Mouse (Mus musculus): ENCODE results near the gene Pfn1.
A peak's percentile ranks its signal among the peaks of the same experiment; 100 is the strongest.

Pfn1 gene

GRCm38 (mm10) chr11:70654198-70654922, at the start of gene Pfn1:
TSS of gene Pfn1 (minus strand) at chr11:70654644.
- peak; percentile 95 for DNase-seq (ENCODE audit: low read depth)

DNA sequence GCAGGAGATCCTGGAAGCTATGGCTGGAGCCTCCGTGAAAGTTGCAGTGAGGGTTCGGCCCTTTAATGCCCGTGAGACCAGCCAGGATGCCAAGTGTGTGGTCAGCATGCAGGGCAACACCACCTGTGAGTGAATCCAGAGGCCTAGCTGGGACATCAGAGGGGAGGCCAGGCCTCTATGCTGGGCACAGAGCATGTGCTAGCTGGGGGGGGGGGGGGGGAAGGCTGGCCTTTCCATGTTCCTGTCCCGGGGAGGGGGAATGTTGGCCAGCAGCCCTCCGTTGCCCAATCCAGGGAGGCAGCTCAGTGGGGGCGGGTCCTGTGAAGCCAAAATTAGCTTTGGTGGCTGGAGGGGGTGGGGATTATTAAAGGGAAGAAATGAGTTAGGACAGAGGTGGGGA, 48.3 kb upstream of the Pfn1 start:
- no peak for DNase-seq (ENCODE audit: low read depth)

DNA sequence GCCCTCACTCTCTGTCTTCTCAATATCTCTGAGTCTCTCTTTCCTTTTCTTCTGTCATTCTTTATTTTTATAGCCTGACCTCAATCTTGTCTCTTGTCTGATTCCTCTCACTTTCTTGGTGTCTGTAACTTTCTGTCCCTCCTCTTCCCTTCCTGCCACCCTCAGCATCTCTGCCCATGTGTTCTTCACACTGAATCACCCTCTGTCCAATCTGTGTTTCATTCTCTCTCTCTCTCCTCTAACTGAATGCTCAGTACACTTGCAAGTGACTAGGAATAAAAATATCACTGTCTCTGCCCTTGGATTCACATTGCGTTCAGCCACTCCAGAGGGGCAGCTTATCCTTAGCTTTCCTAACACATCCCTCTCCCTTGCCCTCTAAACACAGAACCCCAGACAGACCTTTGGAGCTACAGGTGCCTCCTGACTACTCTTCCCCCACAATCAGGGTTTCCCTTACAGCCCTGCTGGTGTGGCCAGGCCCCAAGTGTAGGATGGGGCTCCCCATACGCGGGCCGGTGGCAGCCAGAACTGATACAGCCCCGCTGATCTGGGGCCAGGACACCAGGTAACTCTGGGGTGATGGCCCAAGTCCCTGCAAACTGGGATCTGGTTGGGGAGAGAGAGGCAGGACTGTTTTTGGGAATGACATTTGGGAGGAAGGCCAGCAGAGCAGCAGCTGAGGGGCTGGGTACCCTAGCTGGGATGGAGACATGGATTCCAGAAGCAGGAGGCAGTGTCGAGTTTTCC, 47.7 kb upstream of the Pfn1 start:
- DNase-seq (ENCODE audit: low read depth): no peak

GRCm38 (mm10) chr11:70701221-70701955, 46.9 kb upstream of the Pfn1 start:
- no peak for DNase-seq (ENCODE audit: low read depth)

GRCm38 (mm10) chr11:70700613-70701012, 46.2 kb upstream of the Pfn1 start:
- peak; percentile 72 for DNase-seq (ENCODE audit: low read depth)

DNA sequence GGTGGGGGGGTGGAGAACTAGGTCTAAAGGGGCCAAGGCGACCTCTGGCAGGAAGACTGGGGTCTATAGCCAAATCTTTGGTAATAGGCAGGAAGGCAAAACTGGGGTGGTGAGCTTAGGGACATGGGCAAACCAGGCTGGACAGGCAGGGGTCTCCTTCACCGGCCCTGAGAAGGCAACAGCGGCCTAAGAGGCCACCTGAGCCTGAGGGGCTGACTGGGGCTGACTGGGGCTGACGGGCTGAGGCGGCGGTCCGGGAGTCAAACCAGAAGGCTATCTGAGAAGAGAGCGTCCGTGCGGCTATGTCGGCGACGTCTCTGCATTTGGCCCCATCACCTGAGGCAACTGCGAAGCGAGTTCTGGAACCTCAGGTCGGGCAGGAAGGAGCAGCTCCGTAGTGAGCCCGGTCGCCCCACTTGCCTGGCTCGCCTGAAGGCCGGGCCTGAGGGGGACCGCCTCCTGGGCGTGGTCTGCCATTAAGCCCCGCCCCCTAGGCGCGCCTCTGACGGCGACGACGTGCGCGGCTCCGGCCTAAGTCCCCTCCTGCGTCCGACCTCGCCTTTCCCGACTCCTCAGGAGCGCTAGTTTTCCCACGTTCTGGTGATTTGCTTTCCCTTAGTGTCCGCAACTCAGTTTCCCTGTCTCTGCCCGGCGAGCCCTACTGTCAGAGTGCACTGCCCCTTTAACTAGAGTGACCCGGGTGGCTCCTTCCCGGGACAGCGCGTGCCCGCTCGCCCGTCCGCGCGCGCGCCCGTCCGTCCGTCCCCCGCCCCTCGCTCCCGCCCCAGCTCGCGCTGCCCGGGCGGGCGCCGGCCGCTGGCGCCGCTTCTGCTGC, 45.5 kb upstream of the Pfn1 start, which contains the start of the genes Inca1 and Kif1c:
Gene Inca1 (minus strand): TSS at position 434 of the 835 bp plus-strand sequence.
Gene Kif1c (plus strand): TSS at position 827 of the 835 bp plus-strand sequence.
- DNase-seq (ENCODE audit: low read depth): peak; percentile 95

GRCm38 (mm10) chr11:70699051-70699450, 44.6 kb upstream of the Pfn1 start:
- DNase-seq (ENCODE audit: low read depth): no peak

GRCm38 (mm10) chr11:70697376-70697775, 42.9 kb upstream of the Pfn1 start:
- peak; percentile 59 for DNase-seq (ENCODE audit: low read depth)

DNA sequence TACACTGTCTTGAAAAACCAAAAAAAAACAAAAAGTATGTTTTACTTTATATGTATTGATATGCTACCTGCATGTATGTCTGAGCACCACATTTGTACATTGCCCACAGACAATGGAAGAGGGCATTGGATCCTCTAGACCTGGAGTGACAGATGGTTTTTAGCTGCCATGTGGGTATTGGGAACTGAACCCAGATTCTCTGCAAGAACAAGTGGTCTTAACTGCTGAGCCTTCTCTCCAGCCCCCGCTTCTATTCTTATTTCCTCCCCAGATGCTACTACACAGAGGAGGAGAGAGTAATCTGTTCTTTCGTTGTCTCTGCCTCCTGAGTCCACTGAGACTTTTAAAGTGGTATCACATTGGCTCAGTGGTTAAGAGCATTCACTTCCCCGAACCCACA, 39.1 kb upstream of the Pfn1 start:
- no peak for DNase-seq (ENCODE audit: low read depth)

DNA sequence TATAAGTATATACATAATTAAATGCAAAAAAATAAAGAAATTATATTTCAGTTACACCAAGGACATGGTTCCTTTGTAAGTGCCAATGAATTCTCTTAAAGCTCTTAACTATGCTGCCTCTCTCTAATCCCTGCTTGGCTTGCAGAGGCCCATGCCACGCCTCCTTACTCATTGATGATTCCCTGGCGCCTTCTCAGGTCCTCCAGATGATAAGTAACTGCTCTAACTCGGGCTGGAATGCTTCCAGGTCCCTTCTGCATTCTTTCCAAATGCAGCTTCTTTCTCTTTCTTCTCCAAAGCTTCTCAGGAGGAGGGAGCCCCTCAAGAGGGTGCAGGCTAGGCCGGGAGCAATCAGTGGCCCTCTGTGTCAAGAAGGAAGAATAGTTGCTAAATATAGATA, 35.1 kb upstream of the Pfn1 start:
- DNase-seq (ENCODE audit: low read depth): no peak

DNA sequence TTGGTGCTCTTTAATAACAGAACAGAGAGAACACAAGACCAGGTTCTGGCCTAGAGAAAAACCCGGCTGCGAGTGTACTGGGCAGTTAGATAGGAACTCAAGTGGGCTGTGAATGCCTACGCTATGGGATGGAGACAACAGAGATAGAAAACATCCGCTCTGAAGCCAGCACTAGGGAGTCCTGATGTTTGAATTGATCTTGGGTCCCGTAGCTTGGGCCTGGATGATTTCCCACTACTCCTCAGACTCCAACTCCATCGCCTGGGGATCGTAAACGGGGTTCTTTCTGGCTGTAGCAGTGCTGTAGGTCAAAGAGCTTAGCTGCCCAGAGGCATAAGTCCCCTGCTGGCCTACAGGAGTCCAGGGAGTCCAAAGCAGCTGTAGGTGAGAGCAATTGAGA, 33.9 kb upstream of the Pfn1 start:
- DNase-seq (ENCODE audit: low read depth): no peak

DNA sequence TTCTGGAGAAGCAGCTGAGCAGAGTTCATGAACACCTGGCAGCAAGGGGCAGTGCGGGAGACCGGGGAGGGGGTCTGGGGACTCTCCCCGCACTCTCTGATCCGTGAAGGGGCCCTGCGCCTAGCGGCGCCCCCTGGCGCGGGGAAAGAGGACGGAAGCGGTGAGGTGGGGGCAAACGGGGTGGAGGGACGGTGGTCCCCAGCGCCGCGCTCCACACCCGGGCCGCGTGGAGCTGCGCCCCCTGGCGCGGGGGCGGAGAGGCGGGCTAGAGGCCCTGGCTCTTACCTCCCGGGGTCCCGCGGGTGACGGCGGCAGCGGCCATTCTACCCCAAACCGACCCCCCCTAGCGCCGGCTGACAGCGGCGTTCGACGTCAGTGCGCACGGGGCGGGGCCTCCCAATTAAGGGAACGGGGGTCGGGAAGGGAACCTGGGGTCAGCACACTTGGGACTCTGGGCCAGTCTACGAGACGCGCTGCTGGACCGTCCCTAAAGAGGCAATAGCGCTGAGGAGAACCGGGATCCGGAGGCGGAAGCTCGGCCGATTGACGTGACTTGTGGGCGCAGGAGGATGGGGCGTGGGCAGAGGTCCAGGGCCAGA, 33.3 kb upstream of the Pfn1 start, which contains the start of gene Camta2:
Gene Camta2 (minus strand): TSS at position 505 of the 599 bp plus-strand sequence.
- peak; percentile 87 for DNase-seq (ENCODE audit: low read depth)

DNA sequence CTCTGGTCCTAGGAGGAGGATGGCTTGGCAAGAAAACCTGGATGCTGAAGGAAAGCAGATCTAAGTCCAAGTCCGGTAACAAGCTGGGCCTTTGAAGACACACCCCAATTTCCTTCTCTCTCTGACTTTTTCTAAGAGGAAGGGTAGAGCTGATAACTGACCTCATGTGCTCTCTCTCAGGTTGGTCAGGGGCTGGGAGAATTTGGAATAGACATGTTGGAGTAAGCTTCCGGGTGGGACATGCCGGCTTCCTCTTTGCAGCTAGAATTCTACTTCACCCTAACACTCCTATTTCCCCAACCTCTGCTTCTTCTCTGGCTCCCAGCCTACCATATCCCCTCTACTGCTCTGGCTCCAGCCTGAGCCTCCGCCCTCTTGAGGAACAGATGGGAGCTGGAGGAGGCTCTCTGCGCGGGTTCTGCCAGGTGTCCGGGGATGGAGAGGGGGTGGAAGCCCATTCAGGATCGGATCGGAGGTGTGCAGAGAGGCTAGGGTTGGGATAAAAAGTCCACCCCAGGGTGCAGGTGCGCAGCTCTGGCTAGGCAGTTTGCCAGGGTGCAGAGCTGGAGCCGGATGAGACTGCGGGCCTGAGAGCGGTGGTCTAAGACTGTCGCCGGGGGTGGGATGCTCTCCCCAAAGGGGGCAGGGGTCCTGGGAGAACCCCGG, 32.6 kb upstream of the Pfn1 start:
- DNase-seq (ENCODE audit: low read depth): no peak

DNA sequence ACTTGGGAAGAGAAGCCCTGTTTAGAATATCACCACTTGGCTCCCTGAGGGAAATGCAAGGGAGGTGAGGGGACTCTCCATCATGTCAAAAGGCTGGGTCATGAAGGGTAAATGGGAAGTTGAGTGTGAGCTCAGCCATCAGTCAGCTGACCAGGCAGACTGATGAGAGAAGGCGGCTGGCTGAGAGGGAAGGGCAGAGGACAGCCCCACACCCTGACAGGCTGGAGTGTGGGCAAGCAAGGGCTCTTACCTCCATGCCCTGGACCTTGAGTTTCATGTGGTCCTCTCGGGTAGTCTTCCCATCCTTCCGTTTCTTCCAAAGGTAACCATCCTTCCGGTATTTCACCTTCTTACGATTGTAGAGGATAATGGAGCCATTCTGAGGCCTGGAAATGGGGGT, 29.2 kb upstream of the Pfn1 start:
- no peak for DNase-seq (ENCODE audit: low read depth)

DNA sequence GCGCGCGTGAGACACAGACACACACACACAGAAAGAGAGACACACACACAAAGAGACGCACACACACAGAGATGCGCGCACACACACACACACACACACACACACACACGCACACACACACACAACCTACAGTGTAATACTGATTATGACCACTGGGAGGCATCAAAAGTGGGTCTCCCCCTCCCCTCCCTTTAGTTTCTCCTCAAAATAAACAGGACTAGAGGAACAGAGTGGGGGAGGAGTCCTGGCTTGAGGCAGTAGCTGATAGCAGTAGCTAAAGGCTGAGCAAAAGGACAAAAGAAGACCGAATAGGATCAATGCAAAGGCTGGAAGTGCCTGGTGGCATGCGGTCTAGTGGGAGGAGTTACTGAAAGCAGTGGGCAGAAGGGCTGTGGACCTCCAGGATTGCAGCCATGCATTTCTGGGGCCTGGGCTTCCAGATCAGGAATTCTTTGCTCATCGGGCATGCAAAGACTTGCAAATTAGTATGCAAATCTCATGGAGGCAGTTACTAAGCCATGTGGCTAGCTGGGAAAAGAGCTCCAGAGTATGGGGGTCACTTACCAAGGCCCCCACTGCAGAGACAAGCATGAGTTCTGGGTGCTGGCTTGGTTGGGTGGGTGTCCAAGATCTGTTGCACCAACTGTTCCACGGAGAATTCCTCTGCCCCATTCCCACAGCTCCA, 27.6 kb upstream of the Pfn1 start:
- DNase-seq (ENCODE audit: low read depth): peak; percentile 81

DNA sequence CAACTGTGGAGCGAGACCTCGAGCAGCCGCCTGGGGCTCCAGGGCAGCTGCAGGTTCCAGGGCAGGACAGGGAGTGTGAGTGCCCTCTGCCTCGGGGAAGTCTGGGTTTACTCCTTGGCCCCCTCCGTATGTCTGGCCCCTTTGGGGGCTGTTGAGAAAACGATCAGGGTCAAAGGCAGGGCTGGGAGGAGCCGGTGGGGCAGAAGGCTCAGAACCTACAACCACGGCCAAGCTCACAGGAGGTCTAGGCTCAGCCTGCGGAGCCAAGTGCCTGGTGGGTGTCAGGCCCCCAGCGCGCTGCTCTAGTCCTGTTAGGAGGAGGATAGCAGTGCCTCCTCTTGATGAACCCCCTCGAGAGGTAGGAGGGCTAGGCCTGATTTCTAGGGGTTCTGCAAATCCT, 26.7 kb upstream of the Pfn1 start:
- DNase-seq (ENCODE audit: low read depth): no peak

- DNase-seq (ENCODE audit: low read depth): no peak
Measured at GRCm38 (mm10) chr11:70679894-70680293, 25.4 kb upstream of the Pfn1 start.

GRCm38 (mm10) chr11:70679361-70679760, 24.9 kb upstream of the Pfn1 start:
- no peak for DNase-seq (ENCODE audit: low read depth)

- DNase-seq (ENCODE audit: low read depth): no peak
Measured at GRCm38 (mm10) chr11:70678576-70678975, 24.1 kb upstream of the Pfn1 start.

DNA sequence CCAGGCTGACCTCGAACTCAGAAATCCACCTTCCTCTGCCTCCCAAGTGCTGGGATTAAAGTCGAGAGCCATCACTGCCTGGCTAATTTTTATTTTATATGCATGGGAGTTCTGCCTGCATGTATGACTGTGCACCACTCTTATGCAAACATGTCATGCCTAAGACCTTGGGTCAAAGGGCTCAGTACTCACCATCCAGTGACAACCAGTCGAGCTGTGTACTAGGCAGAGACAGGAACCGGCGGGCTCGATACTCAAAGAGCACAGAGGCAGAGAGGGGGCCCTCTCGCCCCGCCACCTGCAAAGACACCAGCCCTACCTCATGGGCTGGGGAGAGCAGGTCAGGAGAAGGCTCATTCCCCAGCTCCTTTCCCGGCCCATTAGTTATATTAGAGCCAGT, 23.6 kb upstream of the Pfn1 start:
- no peak for DNase-seq (ENCODE audit: low read depth)

Data from induced T-regulatory cell, adult 2 months (primary cell).